Mouse (Mus musculus) C2C12 (cell line): ENCODE results near the gene P2rx1. TPM values are rescaled to one million over a fixed set of nuclear protein-coding genes. Genes with fewer than 3 reads are reported as not detected.

Experiments
- H3K27me3 ChIP-seq: one replicate; pipeline ENCODE4 v1.6.1; 2011; ENCODE audit not compliant: control insufficient read depth, insufficient read depth, insufficient read length
- H3K36me3 ChIP-seq: one replicate; pipeline ENCODE4 v1.6.1; 2011; ENCODE audit not compliant: control insufficient read depth, insufficient read depth
- H3K4me3 ChIP-seq: one replicate; pipeline ENCODE4 v1.5.1; 2011; ENCODE audit warnings: mild to moderate bottlenecking, control low read depth; ENCODE audit not compliant: poor library complexity, insufficient read depth, severe bottlenecking
- H3K79me2 ChIP-seq: one replicate; pipeline ENCODE4 v1.6.1; 2011; ENCODE audit not compliant: control insufficient read depth, insufficient read depth
- H3K79me3 ChIP-seq: one replicate; pipeline ENCODE4 v1.6.1; 2011; ENCODE audit warnings: low read depth, control low read depth
- H3ac ChIP-seq: one replicate; pipeline ENCODE3; 2011; ENCODE audit warnings: low read depth; ENCODE audit not compliant: control insufficient read depth, insufficient read length
- CEBPB ChIP-seq: IDR thresholded peaks from one replicate; pipeline ENCODE4 v1.6.1; 2011; ENCODE audit warnings: low read depth, mild to moderate bottlenecking, control low read depth, moderate library complexity
- CTCF ChIP-seq: IDR thresholded peaks from one replicate; pipeline ENCODE4 v1.5.1; 2011; ENCODE audit not compliant: control insufficient read depth, insufficient read depth, insufficient read length
- FOSL1 ChIP-seq: IDR thresholded peaks from one replicate; pipeline ENCODE4 v1.8.0; 2011; ENCODE audit warnings: mild to moderate bottlenecking, low read length; ENCODE audit not compliant: poor library complexity, insufficient read depth, severe bottlenecking
- MAX ChIP-seq: IDR thresholded peaks from one replicate; pipeline ENCODE4 v1.6.1; 2011; ENCODE audit warnings: mild to moderate bottlenecking, control low read depth
- MYOD1 ChIP-seq: IDR thresholded peaks from one replicate; pipeline ENCODE4 v1.6.1; 2011; ENCODE audit warnings: low read depth; ENCODE audit not compliant: control insufficient read depth, insufficient read length
- MYOG ChIP-seq: IDR thresholded peaks from one replicate; pipeline ENCODE4 v1.6.1; 2011; ENCODE audit not compliant: control insufficient read depth, insufficient read length; ENCODE audit errors: extremely low read depth
- USF1 ChIP-seq: IDR thresholded peaks from one replicate; pipeline ENCODE4 v1.6.1; 2011; ENCODE audit warnings: low read depth, mild to moderate bottlenecking, control low read depth, moderate library complexity
- polyA plus RNA-seq: library from polyadenylated mRNA; unstranded; fragments of >200 nt; fragmentation: generic; extraction: Trizol; gene quantifications from one replicate; pipeline ENCODE4 v1.2.1, GENCODE M21; 2012; ENCODE audit warnings: missing spikeins

Gene P2rx1
- polyA plus RNA-seq, 1 experiment = 0.05 TPM

DNA sequence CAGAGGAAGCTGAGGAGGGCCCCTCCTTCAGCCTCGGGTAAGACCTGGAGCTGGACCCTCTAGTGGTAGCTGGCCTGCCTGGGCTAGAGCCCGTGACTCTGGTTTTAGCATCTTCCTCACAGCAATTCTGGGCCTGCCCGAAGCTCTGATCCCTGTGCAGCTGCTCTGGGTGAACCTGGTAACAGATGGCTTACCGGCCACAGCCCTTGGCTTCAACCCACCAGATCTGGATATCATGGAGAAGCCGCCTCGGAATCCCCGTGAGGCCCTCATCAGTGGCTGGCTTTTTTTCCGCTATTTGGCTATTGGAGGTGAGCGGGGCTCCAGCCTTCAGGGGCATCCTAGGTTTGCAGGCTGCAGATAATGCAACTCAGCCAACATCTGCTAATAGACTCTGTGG, 16.4 kb upstream of the P2rx1 start:
- Histone ChIP-seq H3K36me3 (no peaks in the 10 kb centered on the region), H3K4me3 (no peak overlapping the region), H3ac (no peak overlapping the region), H3K27me3 (peaks cover 12% of the 10 kb centered on the region), H3K79me3 (no peaks in the 10 kb centered on the region), H3K79me2 (no peaks in the 10 kb centered on the region)
- TF ChIP-seq USF1 (no peak), MYOD1 (no peak), CTCF (no peak), CEBPB (no peak), MAX (no peak), MYOG (no peak), FOSL1 (no peak)

- peaks cover 12% of the 10 kb centered on the region for H3K27me3 ChIP-seq
- no peak overlapping the region for H3ac ChIP-seq
- H3K36me3 ChIP-seq = no peaks in the 10 kb centered on the region
- no peak overlapping the region for H3K4me3 ChIP-seq
- H3K79me3 ChIP-seq = no peaks in the 10 kb centered on the region
- H3K79me2 ChIP-seq = no peaks in the 10 kb centered on the region
- TF ChIP-seq MYOG = no peak
- TF ChIP-seq USF1 = no peak
- TF ChIP-seq FOSL1 = no peak
- no peak for TF ChIP-seq CTCF
- no peak for TF ChIP-seq MYOD1
- TF ChIP-seq MAX = no peak
- no peak for TF ChIP-seq CEBPB
Measured at GRCm38 (mm10) chr11:72983283-72983682, 15.6 kb upstream of the P2rx1 start.

- H3ac ChIP-seq = no peak overlapping the region
- TF ChIP-seq MYOD1 (no peak), USF1 (no peak), CTCF (no peak), MYOG (no peak), MAX (no peak), CEBPB (no peak), FOSL1 (no peak)
- no peak overlapping the region for H3K4me3 ChIP-seq
- no peaks in the 10 kb centered on the region for H3K27me3 ChIP-seq
- no peaks in the 10 kb centered on the region for H3K79me2 ChIP-seq
- H3K79me3 ChIP-seq = no peaks in the 10 kb centered on the region
- H3K36me3 ChIP-seq = no peaks in the 10 kb centered on the region
Measured at GRCm38 (mm10) chr11:72986745-72987144, 12.2 kb upstream of the P2rx1 start.

GRCm38 (mm10) chr11:72987234-72987633, 11.7 kb upstream of the P2rx1 start:
- Histone ChIP-seq H3K36me3 (no peaks in the 10 kb centered on the region), H3K27me3 (no peaks in the 10 kb centered on the region), H3K79me2 (no peaks in the 10 kb centered on the region), H3K79me3 (no peaks in the 10 kb centered on the region), H3ac (no peak overlapping the region), H3K4me3 (no peak overlapping the region)
- TF ChIP-seq CTCF (no peak), MAX (no peak), FOSL1 (no peak), MYOD1 (no peak), USF1 (no peak), MYOG (no peak), CEBPB (no peak)

DNA sequence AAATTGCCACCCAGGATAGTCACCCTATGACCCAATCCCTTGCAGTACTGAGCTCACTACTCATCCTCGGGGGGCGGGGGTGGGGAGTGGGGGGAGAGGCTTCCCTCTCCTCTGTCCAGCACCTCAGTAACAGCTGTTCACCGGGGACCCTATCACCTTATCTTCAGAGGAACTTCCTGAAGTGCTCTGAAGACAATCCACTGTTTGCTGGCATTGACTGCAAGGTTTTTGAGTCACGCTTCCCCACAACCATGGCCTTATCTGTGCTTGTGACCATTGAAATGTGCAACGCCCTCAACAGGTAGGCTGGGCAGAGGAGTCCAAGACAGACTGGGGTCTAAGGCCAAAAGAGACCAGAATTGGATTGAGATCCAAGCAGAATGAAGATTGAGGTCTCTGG, 11.1 kb upstream of the P2rx1 start:
- Histone ChIP-seq H3K4me3 (no peak overlapping the region), H3K79me3 (no peaks in the 10 kb centered on the region), H3K79me2 (no peaks in the 10 kb centered on the region), H3ac (no peak overlapping the region), H3K36me3 (no peaks in the 10 kb centered on the region), H3K27me3 (no peaks in the 10 kb centered on the region)
- TF ChIP-seq MYOD1 = no peak
- TF ChIP-seq CEBPB = no peak
- TF ChIP-seq FOSL1 = no peak
- no peak for TF ChIP-seq MAX
- TF ChIP-seq CTCF = no peak
- no peak for TF ChIP-seq MYOG
- no peak for TF ChIP-seq USF1

- Histone ChIP-seq H3ac (no peak overlapping the region), H3K36me3 (no peaks in the 10 kb centered on the region), H3K4me3 (no peak overlapping the region), H3K27me3 (peaks cover 4% of the 10 kb centered on the region), H3K79me3 (no peaks in the 10 kb centered on the region), H3K79me2 (no peaks in the 10 kb centered on the region)
- no peak for TF ChIP-seq MAX
- no peak for TF ChIP-seq CTCF
- TF ChIP-seq FOSL1 = no peak
- no peak for TF ChIP-seq USF1
- TF ChIP-seq CEBPB = no peak
- TF ChIP-seq MYOD1 = no peak
- TF ChIP-seq MYOG = no peak
Measured at GRCm38 (mm10) chr11:72989044-72989443, 9.9 kb upstream of the P2rx1 start.
